Comparison of ENCODE assay signal across 8 mouse cellular contexts in genomic region chr6:54040448-54040844, GRCm38 (mm10). TPM values are rescaled to one million over a fixed set of nuclear protein-coding genes. Genes with fewer than 3 reads are reported as not detected.
DNase-seq lines count a peak whose midpoint lies in the region; ATAC-seq and TF ChIP-seq lines count a peak whose summit lies in the region.

No protein-coding gene starts in this region.

- peak overlapping the region; percentile 90 for H3K9ac ChIP-seq in neural tube, embryonic 11.5 days (ENCODE audit: low read length)
- peak overlapping the region; percentile 83 for H3K9ac ChIP-seq in limb, embryonic 11.5 days (ENCODE audit: low read length)

- peak overlapping the region; percentile 46 for H3K4me3 ChIP-seq in neural tube, embryonic 11.5 days (ENCODE audit: low read depth, low read length)
- peak overlapping the region; percentile 52 for H3K4me3 ChIP-seq in limb, embryonic 11.5 days (ENCODE audit: low read depth, low read length)
- H3K4me3 ChIP-seq in small intestine, adult 2 months (ENCODE audit: low read depth, low read length), result peak overlapping the region; percentile 69

- H3K9me3 ChIP-seq in neural tube, embryonic 11.5 days (ENCODE audit: control insufficient read depth, low read length), result no peaks in the 10 kb centered on the region
- no peaks in the 10 kb centered on the region for H3K9me3 ChIP-seq in limb, embryonic 11.5 days (ENCODE audit: control insufficient read depth, low read length)

- DNase-seq in cerebellum, postnatal 14 days, result peak; percentile 56
- DNase-seq in cerebellum, adult 11 months, result no peak
- DNase-seq in neural tube, embryonic 11.5 days (ENCODE audit: low spot score), result no peak
- no peak for DNase-seq in neural tube, embryonic 10.5 days (ENCODE audit: extremely low spot score, low spot score)
- no peak for DNase-seq in limb, embryonic 11.5 days (ENCODE audit: low spot score)
- DNase-seq in c-Kit-positive CD71-positive TER-119-positive erythroid progenitor cells, embryonic 14.5 days (ENCODE audit: low spot score), result no peak
- DNase-seq in gastrocnemius, postnatal 10 days, result no peak

- H3K27ac ChIP-seq in neural tube, embryonic 11.5 days (ENCODE audit: low read depth, low read length), result 0 out of 2 replicates have a peak overlapping the region, but pooled peaks have one; percentile 87
- no peak overlapping the region for H3K27ac ChIP-seq in limb, embryonic 11.5 days (replicated peaks; ENCODE audit: low read depth, low read length)
- H3K27ac ChIP-seq in small intestine, adult 2 months (ENCODE audit: insufficient read depth, low read depth, low read length), result peak overlapping the region; percentile 71

- TF ChIP-seq POLR2A in small intestine, adult 2 months (IDR thresholded peaks at IDR 0.05; ENCODE audit: low read depth, low read length), result no peak

- H3K27me3 ChIP-seq in neural tube, embryonic 11.5 days (ENCODE audit: control insufficient read depth, insufficient read depth, low read length), result peaks cover 20% of the 10 kb centered on the region
- 0 out of 2 replicates have a peak, but pooled peaks cover 4% of the 10 kb centered on the region for H3K27me3 ChIP-seq in limb, embryonic 11.5 days (ENCODE audit: control insufficient read depth, insufficient read depth, low read length)
- no peaks in the 10 kb centered on the region for H3K27me3 ChIP-seq in small intestine, adult 2 months (ENCODE audit: control insufficient read depth, insufficient read depth, low read length)

- H3K4me2 ChIP-seq in neural tube, embryonic 11.5 days (ENCODE audit: low read depth), result peak overlapping the region; percentile 91
- peak overlapping the region; percentile 96 for H3K4me2 ChIP-seq in limb, embryonic 11.5 days (ENCODE audit: low read depth, severe bottlenecking)

- ATAC-seq in neural tube, embryonic 11.5 days (ENCODE audit: insufficient read depth, low FRiP score, low TSS enrichment), result no peak
- no peak for ATAC-seq in limb, embryonic 11.5 days (ENCODE audit: insufficient number of reproducible peaks, low FRiP score, low TSS enrichment, low read depth)

- H3K4me1 ChIP-seq in neural tube, embryonic 11.5 days (ENCODE audit: control insufficient read depth, insufficient read depth, low read length), result no peaks in the 10 kb centered on the region; the same call in 1 of the 2 replicates
- peaks cover 7% of the 10 kb centered on the region for H3K4me1 ChIP-seq in limb, embryonic 11.5 days (ENCODE audit: control insufficient read depth, insufficient read depth, low read length)
- peaks cover 13% of the 10 kb centered on the region for H3K4me1 ChIP-seq in small intestine, adult 2 months (ENCODE audit: control insufficient read depth, insufficient read depth, insufficient read length, low read length)

- TF ChIP-seq CTCF in small intestine, adult 2 months (IDR thresholded peaks at IDR 0.05; ENCODE audit: extremely low read depth, insufficient read length, insufficient replicate concordance, low read depth, low read length), result no peak

- 12% methylated on average over 9 of the region's 9 CpGs for WGBS in neural tube, embryonic 11.5 days
- 19% methylated on average over 9 of the region's 9 CpGs for WGBS in limb, embryonic 11.5 days
- 23% methylated on average over 9 of the region's 9 CpGs for WGBS in small intestine, adult 2 months

- H3K36me3 ChIP-seq in neural tube, embryonic 11.5 days (ENCODE audit: control insufficient read depth, insufficient read depth, low read length), result no peaks in the 10 kb centered on the region
- no peaks in the 10 kb centered on the region for H3K36me3 ChIP-seq in limb, embryonic 11.5 days (ENCODE audit: control insufficient read depth, insufficient read depth, low read length)
- H3K36me3 ChIP-seq in small intestine, adult 2 months (ENCODE audit: control insufficient read depth, insufficient read depth, low read length), result no peaks in the 10 kb centered on the region

RNA-seq across cellular contexts. Expression of gene Chn2, which starts 1.1 kb away (rescaled TPM):
- polyA plus RNA-seq in neural tube, embryonic 11.5 days (2014; fragmentation: Nextera tagmentation; extraction: Ambion mirVana), result 22.2 and 24.2 TPM in 2 replicates
- 9.6 and 9.8 TPM in 2 replicates for polyA plus RNA-seq in limb, embryonic 11.5 days (2014; fragmentation: Nextera tagmentation; extraction: Ambion mirVana)
- 35.2 and 53.5 TPM in 2 replicates for polyA plus RNA-seq in small intestine, adult 2 months (2012; rRNA removed)
- total RNA-seq in gastrocnemius, postnatal 10 days (2021), result 1 to 10 TPM; 7.1 to 7.8 TPM

Comparison
In these comparisons a context has a peak if more than half of its experiments do, and no peak if none do; other contexts are left out.
1. DNase-seq: peak in cerebellum, postnatal 14 days (2 of 2); none in cerebellum, adult 11 months (single experiment), neural tube, embryonic 11.5 days (single experiment), neural tube, embryonic 10.5 days (single experiment), limb, embryonic 11.5 days (single experiment), c-Kit-positive CD71-positive TER-119-positive erythroid progenitor cells, embryonic 14.5 days (single experiment) and gastrocnemius, postnatal 10 days (single experiment).
2. Peak in every context shown above with its lines, with median percentiles within 50 percentile points of each other: H3K4me3 ChIP-seq.